Mouse (Mus musculus): ENCODE results near the gene Spaca7. TPM values are rescaled to one million over a fixed set of nuclear protein-coding genes. Genes with fewer than 3 reads are reported as not detected.

The Spaca7 gene
- not detected in 2 replicates for polyA plus RNA-seq (2016; fragmentation: Nextera tagmentation; extraction: Ambion mirVana)

DNA sequence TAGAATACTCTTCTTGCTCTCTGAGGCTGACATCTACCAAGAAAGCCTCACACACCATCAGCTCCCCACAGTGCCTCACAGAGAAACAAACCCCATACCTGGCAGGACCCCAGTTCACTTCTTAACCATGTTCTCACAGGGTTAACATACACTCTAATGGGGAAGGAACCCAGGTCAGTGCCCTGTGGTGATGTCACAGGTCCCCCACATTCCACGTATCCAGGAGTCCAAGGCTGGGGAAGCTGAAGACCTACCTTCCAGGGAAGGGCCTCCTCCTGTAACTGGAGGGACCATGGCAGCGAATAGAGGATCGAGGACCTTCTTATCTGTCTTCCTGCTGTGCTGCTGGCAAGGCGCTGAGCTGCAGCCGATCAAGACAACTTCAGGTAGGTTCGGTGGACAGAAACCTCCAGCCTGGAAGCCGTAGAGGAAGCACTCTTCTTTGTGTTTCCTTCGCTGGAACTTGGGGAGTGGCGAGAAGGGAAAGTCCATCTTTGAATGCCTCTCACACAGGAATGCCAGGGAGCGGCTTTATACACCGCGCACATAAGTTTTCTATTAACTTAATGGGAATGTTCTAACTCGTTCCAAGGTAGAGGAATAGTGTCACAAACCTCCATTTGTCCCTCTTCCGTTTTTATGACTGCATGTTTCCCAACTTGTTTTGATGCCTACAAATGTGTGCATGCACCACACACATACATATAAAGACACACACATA, at the start of gene Spaca7:
TSS of gene Spaca7 (plus strand) at position 216 of the 721 bp plus-strand sequence.
- Histone ChIP-seq H3K36me3 (no peaks in the 10 kb centered on the region), H3K4me2 (no peak within 1 kb of the TSS), H3K27ac (ENCODE audit: poor library complexity, severe bottlenecking) (no peak within 1 kb of the TSS), H3K4me3 (no peak within 1 kb of the TSS), H3K4me1 (replicated peaks) (no peaks in the 10 kb centered on the region), H3K9ac (no peak within 1 kb of the TSS), H3K9me3 (replicated peaks) (no peaks in the 10 kb centered on the region), H3K27me3 (replicated peaks) (peaks cover 52% of the 10 kb centered on the region)
- no peak for ATAC-seq (ENCODE audit: insufficient number of reproducible peaks, low FRiP score)
- 46% methylated on average over 14 of the region's 14 CpGs for WGBS

DNA sequence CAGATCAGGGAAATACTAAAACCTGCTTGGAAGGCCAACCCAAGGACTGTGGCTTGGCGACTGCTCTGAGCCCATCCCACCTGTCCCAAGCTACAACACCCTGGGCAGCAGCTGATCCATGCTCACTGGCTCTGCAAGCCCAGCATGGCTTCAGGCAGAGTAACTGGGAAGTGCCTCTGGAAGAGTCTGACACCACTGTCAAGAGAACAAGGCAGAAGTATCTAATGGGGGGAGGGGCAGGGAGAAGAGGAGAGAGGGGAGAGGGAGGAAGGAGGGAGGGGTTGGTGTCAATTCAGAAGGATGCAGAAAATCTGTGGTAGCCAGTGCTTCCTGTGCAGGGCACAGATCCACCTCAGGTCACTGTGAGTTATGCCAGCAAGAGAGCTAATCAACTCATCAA, 48.5 kb upstream of the Spaca7 start:
- Histone ChIP-seq H3K36me3 (no peaks in the 10 kb centered on the region), H3K4me1 (replicated peaks) (no peaks in the 10 kb centered on the region), H3K4me3 (no peak overlapping the region), H3K9ac (no peak overlapping the region), H3K27me3 (replicated peaks) (peaks cover 12% of the 10 kb centered on the region), H3K9me3 (replicated peaks) (peaks cover 3% of the 10 kb centered on the region; the same call in 1 of the 2 replicates), H3K4me2 (no peak overlapping the region), H3K27ac (ENCODE audit: poor library complexity, severe bottlenecking) (no peak overlapping the region)
- no peak for ATAC-seq (ENCODE audit: insufficient number of reproducible peaks, low FRiP score)
- 15% methylated on average over 1 of the region's 1 CpGs for WGBS

DNA sequence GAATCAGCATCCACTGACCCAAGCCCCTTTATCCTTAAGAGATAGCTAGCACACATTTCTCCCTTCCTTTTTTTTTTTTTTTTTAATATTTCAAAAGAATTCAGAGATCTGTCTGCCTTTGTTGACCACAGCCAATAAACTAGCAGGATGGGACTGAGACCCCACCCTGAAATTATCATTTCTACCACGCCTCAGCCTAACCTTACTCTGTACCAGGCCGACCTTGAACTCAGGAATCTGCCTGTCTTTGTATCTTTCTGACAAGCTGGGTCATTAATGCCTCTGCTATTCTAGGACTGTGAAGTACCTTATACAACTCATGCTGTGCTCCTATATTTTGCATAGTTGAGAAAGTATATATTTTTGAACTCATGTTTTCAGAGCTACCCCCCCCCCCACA, 44.2 kb upstream of the Spaca7 start:
- Histone ChIP-seq H3K27ac (ENCODE audit: poor library complexity, severe bottlenecking) (no peak overlapping the region), H3K4me1 (replicated peaks) (no peaks in the 10 kb centered on the region), H3K4me2 (no peak overlapping the region), H3K9ac (no peak overlapping the region), H3K27me3 (replicated peaks) (peaks cover 7% of the 10 kb centered on the region; the same call in 1 of the 2 replicates), H3K9me3 (replicated peaks) (no peaks in the 10 kb centered on the region), H3K36me3 (no peaks in the 10 kb centered on the region), H3K4me3 (no peak overlapping the region)
- 70% methylated on average over 2 of the region's 2 CpGs for WGBS
- ATAC-seq (ENCODE audit: insufficient number of reproducible peaks, low FRiP score) = no peak

DNA sequence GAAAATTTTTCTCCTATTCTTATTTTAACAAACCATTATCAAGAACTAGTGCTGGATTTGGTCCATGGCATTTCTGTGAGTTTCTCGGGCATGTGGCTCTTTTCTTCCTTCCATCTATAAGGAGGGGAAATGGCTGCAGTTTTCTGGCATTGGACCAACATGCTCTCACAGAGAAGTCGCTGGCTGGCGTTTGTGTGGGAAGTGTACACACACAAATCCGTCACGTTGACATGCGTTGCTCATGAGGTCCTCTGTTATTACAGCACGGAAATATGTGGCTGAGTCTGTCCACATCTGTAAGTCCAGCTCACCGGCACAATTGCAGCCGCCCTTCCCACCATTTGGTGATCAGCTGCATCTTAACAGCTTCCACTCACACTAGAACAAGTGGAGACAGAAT, 37.2 kb upstream of the Spaca7 start:
- H3K4me3 ChIP-seq = no peak overlapping the region
- WGBS = 50% methylated on average over 9 of the region's 9 CpGs
- H3K4me2 ChIP-seq = no peak overlapping the region
- no peaks in the 10 kb centered on the region; the same call in 1 of the 2 replicates for H3K4me1 ChIP-seq (replicated peaks)
- H3K27me3 ChIP-seq (replicated peaks) = peaks cover 9% of the 10 kb centered on the region; the same call in 1 of the 2 replicates
- peaks cover 4% of the 10 kb centered on the region; the same call in 1 of the 2 replicates for H3K9me3 ChIP-seq (replicated peaks)
- H3K9ac ChIP-seq = no peak overlapping the region
- ATAC-seq (ENCODE audit: insufficient number of reproducible peaks, low FRiP score) = no peak
- H3K36me3 ChIP-seq = no peaks in the 10 kb centered on the region
- H3K27ac ChIP-seq (ENCODE audit: poor library complexity, severe bottlenecking) = no peak overlapping the region

DNA sequence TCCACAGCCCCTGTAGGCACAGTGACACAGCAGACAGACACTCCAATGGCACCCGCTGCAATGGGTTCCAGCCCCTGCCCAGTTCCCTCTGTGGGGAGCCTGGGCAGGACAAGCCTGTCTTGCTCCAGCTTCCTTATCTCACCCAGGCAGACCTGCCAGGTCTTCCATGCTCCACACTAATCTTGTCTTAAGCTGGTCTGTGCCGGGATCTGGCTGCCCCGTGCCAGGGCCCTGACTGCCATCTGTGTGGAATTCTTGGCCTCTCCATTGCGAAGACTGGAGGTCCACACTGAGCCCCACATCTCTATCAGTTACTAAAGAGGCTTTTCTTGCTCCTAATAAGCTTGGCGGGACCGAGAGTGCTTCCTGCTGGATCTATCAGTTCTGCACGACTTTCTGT, 36.5 kb upstream of the Spaca7 start:
- no peak overlapping the region for H3K4me3 ChIP-seq
- peaks cover 9% of the 10 kb centered on the region; the same call in 1 of the 2 replicates for H3K27me3 ChIP-seq (replicated peaks)
- H3K27ac ChIP-seq (ENCODE audit: poor library complexity, severe bottlenecking) = no peak overlapping the region
- no peak for ATAC-seq (ENCODE audit: insufficient number of reproducible peaks, low FRiP score)
- H3K9me3 ChIP-seq (replicated peaks) = peaks cover 4% of the 10 kb centered on the region; the same call in 1 of the 2 replicates
- H3K4me2 ChIP-seq = no peak overlapping the region
- no peaks in the 10 kb centered on the region for H3K36me3 ChIP-seq
- 55% methylated on average over 7 of the region's 7 CpGs for WGBS
- no peaks in the 10 kb centered on the region; the same call in 1 of the 2 replicates for H3K4me1 ChIP-seq (replicated peaks)
- H3K9ac ChIP-seq = no peak overlapping the region

GRCm38 (mm10) chr8:12545236-12545635, 27.6 kb upstream of the Spaca7 start:
- H3K9me3 ChIP-seq (replicated peaks) = no peaks in the 10 kb centered on the region
- no peak overlapping the region for H3K9ac ChIP-seq
- no peak for ATAC-seq (ENCODE audit: insufficient number of reproducible peaks, low FRiP score)
- no peak overlapping the region for H3K4me3 ChIP-seq
- H3K4me1 ChIP-seq (replicated peaks) = no peaks in the 10 kb centered on the region
- no peaks in the 10 kb centered on the region for H3K36me3 ChIP-seq
- no peak overlapping the region for H3K27ac ChIP-seq (ENCODE audit: poor library complexity, severe bottlenecking)
- WGBS = 59% methylated on average over 4 of the region's 4 CpGs
- no peak overlapping the region for H3K4me2 ChIP-seq
- peaks cover 69% of the 10 kb centered on the region for H3K27me3 ChIP-seq (replicated peaks)

- Histone ChIP-seq H3K4me2 (no peak overlapping the region), H3K4me3 (no peak overlapping the region), H3K27ac (ENCODE audit: poor library complexity, severe bottlenecking) (no peak overlapping the region), H3K36me3 (no peaks in the 10 kb centered on the region), H3K9ac (no peak overlapping the region), H3K4me1 (replicated peaks) (no peaks in the 10 kb centered on the region), H3K9me3 (replicated peaks) (no peaks in the 10 kb centered on the region), H3K27me3 (replicated peaks) (peaks cover 69% of the 10 kb centered on the region)
- no peak for ATAC-seq (ENCODE audit: insufficient number of reproducible peaks, low FRiP score)
- WGBS = 52% methylated on average over 4 of the region's 4 CpGs
These were observed 27.2 kb upstream of the Spaca7 start for GRCm38 (mm10) chr8:12545671-12546070.

DNA sequence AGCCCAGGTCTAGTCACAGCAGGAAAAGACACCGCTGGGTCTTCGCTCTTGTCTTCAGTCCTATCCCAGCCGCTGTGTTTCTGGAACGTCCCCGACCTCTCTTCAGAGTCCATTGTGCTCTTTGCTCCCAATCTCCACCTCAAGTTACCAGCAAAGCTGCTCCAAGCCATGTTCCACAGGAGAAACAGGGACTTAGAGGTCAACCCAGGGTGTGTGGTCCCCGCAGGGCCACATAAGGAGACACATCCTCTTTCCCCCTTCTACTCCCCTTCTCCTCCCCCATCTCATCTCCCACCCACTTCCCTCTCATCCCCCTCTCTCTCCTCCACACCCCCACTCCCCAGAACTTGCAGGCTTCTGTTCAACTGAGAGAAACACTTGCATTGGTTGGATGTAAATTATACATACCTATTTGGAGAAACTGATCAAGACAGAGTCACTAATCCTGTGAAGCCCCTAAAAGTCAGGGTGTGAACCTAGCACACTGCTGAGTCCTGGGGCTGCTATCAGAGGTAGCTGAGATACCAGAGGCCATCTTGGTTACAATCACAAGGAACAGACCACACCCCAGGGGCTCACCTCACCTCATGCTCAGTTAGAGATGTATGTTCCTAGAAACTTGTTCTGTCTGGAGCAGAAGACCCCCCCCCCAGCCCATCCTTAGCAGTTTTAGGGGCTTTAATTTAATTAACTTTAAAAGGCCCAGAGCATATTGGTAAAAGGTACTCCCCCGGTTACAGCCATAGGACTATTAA, 25.2 kb upstream of the Spaca7 start:
- H3K27me3 ChIP-seq (replicated peaks) = peaks cover 65% of the 10 kb centered on the region
- H3K36me3 ChIP-seq = no peaks in the 10 kb centered on the region
- no peak overlapping the region for H3K27ac ChIP-seq (ENCODE audit: poor library complexity, severe bottlenecking)
- H3K4me1 ChIP-seq (replicated peaks) = no peaks in the 10 kb centered on the region
- ATAC-seq (ENCODE audit: insufficient number of reproducible peaks, low FRiP score) = no peak
- no peaks in the 10 kb centered on the region; the same call in 1 of the 2 replicates for H3K9me3 ChIP-seq (replicated peaks)
- no peak overlapping the region for H3K4me2 ChIP-seq
- H3K4me3 ChIP-seq = no peak overlapping the region
- H3K9ac ChIP-seq = no peak overlapping the region
- WGBS = 69% methylated on average over 7 of the region's 7 CpGs

DNA sequence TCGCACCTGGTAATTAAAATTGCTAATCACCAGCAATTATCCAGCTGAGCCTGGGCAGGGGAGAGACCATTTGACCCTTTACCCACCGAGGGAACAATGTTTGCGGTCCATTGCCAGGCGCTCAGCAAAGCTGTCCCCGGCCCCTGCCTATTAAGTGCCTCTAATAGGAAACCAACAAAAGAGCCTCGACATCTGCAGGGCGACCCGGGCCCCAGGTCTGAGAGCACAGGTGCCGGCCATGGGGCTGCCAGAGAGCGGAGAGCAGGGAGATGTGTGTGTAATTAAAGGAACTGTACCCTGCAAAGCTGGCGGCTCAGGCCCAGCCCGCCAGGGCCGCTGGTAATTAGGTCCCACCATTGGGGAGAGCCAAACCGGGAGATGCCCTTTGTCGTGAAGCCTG, 24.6 kb upstream of the Spaca7 start:
- peaks cover 60% of the 10 kb centered on the region for H3K27me3 ChIP-seq (replicated peaks)
- no peak overlapping the region for H3K9ac ChIP-seq
- WGBS = 19% methylated on average over 15 of the region's 15 CpGs
- no peaks in the 10 kb centered on the region for H3K4me1 ChIP-seq (replicated peaks)
- ATAC-seq (ENCODE audit: insufficient number of reproducible peaks, low FRiP score) = no peak
- no peak overlapping the region for H3K4me2 ChIP-seq
- no peaks in the 10 kb centered on the region for H3K36me3 ChIP-seq
- H3K9me3 ChIP-seq (replicated peaks) = no peaks in the 10 kb centered on the region; the same call in 1 of the 2 replicates
- H3K4me3 ChIP-seq = no peak overlapping the region
- no peak overlapping the region for H3K27ac ChIP-seq (ENCODE audit: poor library complexity, severe bottlenecking)

- H3K36me3 ChIP-seq = no peaks in the 10 kb centered on the region
- H3K9ac ChIP-seq = no peak overlapping the region
- no peak overlapping the region for H3K27ac ChIP-seq (ENCODE audit: poor library complexity, severe bottlenecking)
- peaks cover 63% of the 10 kb centered on the region for H3K27me3 ChIP-seq (replicated peaks)
- H3K4me3 ChIP-seq = no peak overlapping the region
- 55% methylated on average over 5 of the region's 5 CpGs for WGBS
- H3K4me1 ChIP-seq (replicated peaks) = no peaks in the 10 kb centered on the region
- ATAC-seq (ENCODE audit: insufficient number of reproducible peaks, low FRiP score) = no peak
- no peaks in the 10 kb centered on the region; the same call in 1 of the 2 replicates for H3K9me3 ChIP-seq (replicated peaks)
- no peak overlapping the region for H3K4me2 ChIP-seq
These were observed 24.1 kb upstream of the Spaca7 start for GRCm38 (mm10) chr8:12548680-12549079.

- no peaks in the 10 kb centered on the region for H3K4me1 ChIP-seq (replicated peaks)
- no peak overlapping the region for H3K4me2 ChIP-seq
- no peak overlapping the region for H3K9ac ChIP-seq
- H3K27ac ChIP-seq (ENCODE audit: poor library complexity, severe bottlenecking) = no peak overlapping the region
- no peak overlapping the region for H3K4me3 ChIP-seq
- no peaks in the 10 kb centered on the region for H3K36me3 ChIP-seq
- ATAC-seq (ENCODE audit: insufficient number of reproducible peaks, low FRiP score) = no peak
- 60% methylated on average over 15 of the region's 15 CpGs for WGBS
- peaks cover 61% of the 10 kb centered on the region for H3K27me3 ChIP-seq (replicated peaks)
- H3K9me3 ChIP-seq (replicated peaks) = no peaks in the 10 kb centered on the region; the same call in 1 of the 2 replicates
These were observed 17.2 kb upstream of the Spaca7 start for GRCm38 (mm10) chr8:12555515-12556145.
